Mouse (Mus musculus) lung, postnatal 25 days (tissue): Measurements from ENCODE around the gene Tollip.

ENCODE experiments used
- DNase-seq: peaks from one replicate; pipeline ENCODE4 v3.0.0; 2022; ENCODE audit warnings: low spot score

Tollip gene

GRCm38 (mm10) chr7:141918407-141918806 is at the start of gene Tollip:
Tollip (minus strand) TSS chr7:141918507.
- no peak for DNase-seq

GRCm38 (mm10) chr7:141966281-141966680 is 48.0 kb upstream of the Tollip start:
- DNase-seq, result no peak

GRCm38 (mm10) chr7:141962521-141962920 is 44.2 kb upstream of the Tollip start:
- DNase-seq, result no peak

GRCm38 (mm10) chr7:141961491-141961890 is 43.2 kb upstream of the Tollip start:
- no peak for DNase-seq

GRCm38 (mm10) chr7:141960926-141961325 is 42.6 kb upstream of the Tollip start:
- no peak for DNase-seq

- no peak for DNase-seq
Observed at GRCm38 (mm10) chr7:141959133-141959532, 40.8 kb upstream of the Tollip start.

- DNase-seq, result no peak
Observed at GRCm38 (mm10) chr7:141958211-141958610, 39.9 kb upstream of the Tollip start.

- no peak for DNase-seq
Observed at GRCm38 (mm10) chr7:141957524-141958051, 39.3 kb upstream of the Tollip start.

- no peak for DNase-seq
Observed at GRCm38 (mm10) chr7:141956174-141956566, 37.9 kb upstream of the Tollip start.

- DNase-seq, result no peak
Observed at GRCm38 (mm10) chr7:141955565-141956173, 37.4 kb upstream of the Tollip start.

- no peak for DNase-seq
Observed at GRCm38 (mm10) chr7:141953616-141954015, 35.3 kb upstream of the Tollip start.

- DNase-seq, result no peak
Observed at GRCm38 (mm10) chr7:141952920-141953319, 34.6 kb upstream of the Tollip start.

- DNase-seq, result no peak
Observed at GRCm38 (mm10) chr7:141951821-141952220, 33.5 kb upstream of the Tollip start.

GRCm38 (mm10) chr7:141950104-141951013 is 32.1 kb upstream of the Tollip start:
- DNase-seq, result no peak

GRCm38 (mm10) chr7:141949799-141950103 is 31.4 kb upstream of the Tollip start:
- DNase-seq, result no peak

- DNase-seq, result peak; percentile 95
Observed at GRCm38 (mm10) chr7:141948906-141949798, 30.8 kb upstream of the Tollip start, which contains the start of gene Brsk2. Brsk2 (plus strand) TSS chr7:141949751.

- no peak for DNase-seq
Observed at GRCm38 (mm10) chr7:141948045-141948444, 29.7 kb upstream of the Tollip start.

- no peak for DNase-seq
Observed at GRCm38 (mm10) chr7:141947512-141947911, 29.2 kb upstream of the Tollip start.

GRCm38 (mm10) chr7:141945927-141946326 is 27.6 kb upstream of the Tollip start:
- no peak for DNase-seq

GRCm38 (mm10) chr7:141943444-141943843 is 25.1 kb upstream of the Tollip start:
- DNase-seq, result no peak

- DNase-seq, result no peak
Observed at GRCm38 (mm10) chr7:141934951-141935350, 16.6 kb upstream of the Tollip start.
